Mouse (Mus musculus): ENCODE results near the gene Abhd2. TPM values are rescaled to one million over a fixed set of nuclear protein-coding genes. Genes with fewer than 3 reads are reported as not detected.
A peak's percentile ranks its signal among the peaks of the same experiment; 100 is the strongest.

The Abhd2 gene
- polyA plus RNA-seq, 1 experiment from 2014 or later: 49.3 TPM

- H3K36me3 ChIP-seq (replicated peaks; ENCODE audit: insufficient read depth, low read length): peaks cover 10% of the 10 kb centered on the region; the same call in 1 of the 2 replicates
- H3K27ac ChIP-seq (ENCODE audit: low read depth): no peak overlapping the region
- 50% methylated on average over 14 of the region's 14 CpGs for WGBS (ENCODE audit: insufficient replicate concordance)
- no peak overlapping the region for H3K4me3 ChIP-seq (ENCODE audit: low read depth, low read length)
- H3K9me3 ChIP-seq (ENCODE audit: low read length): no peaks in the 10 kb centered on the region
- H3K4me1 ChIP-seq (ENCODE audit: insufficient read depth): peaks cover 56% of the 10 kb centered on the region
- TF ChIP-seq CTCF (IDR thresholded peaks at IDR 0.05; ENCODE audit: low read depth): no peak
- peak; percentile 85 for TF ChIP-seq EP300 (IDR thresholded peaks at IDR 0.05; ENCODE audit: low read depth)
- peak; percentile 57 for ATAC-seq
- H3K4me2 ChIP-seq (ENCODE audit: low read depth, low read length): peak overlapping the region; percentile 13
- no peak overlapping the region for H3K9ac ChIP-seq (replicated peaks)
- H3K27me3 ChIP-seq (ENCODE audit: insufficient read depth, low read length): no peaks in the 10 kb centered on the region
- no peak for DNase-seq
These were observed 11.3 kb downstream of the Abhd2 start for GRCm38 (mm10) chr7:79284160-79284888.

- TF ChIP-seq EP300 (IDR thresholded peaks at IDR 0.05; ENCODE audit: low read depth) (no peak), CTCF (IDR thresholded peaks at IDR 0.05; ENCODE audit: low read depth) (no peak)
- Histone ChIP-seq H3K27ac (ENCODE audit: low read depth) (no peak overlapping the region), H3K4me3 (ENCODE audit: low read depth, low read length) (no peak overlapping the region), H3K4me1 (ENCODE audit: insufficient read depth) (peaks cover 51% of the 10 kb centered on the region), H3K27me3 (ENCODE audit: insufficient read depth, low read length) (no peaks in the 10 kb centered on the region), H3K9ac (replicated peaks) (no peak overlapping the region), H3K36me3 (replicated peaks; ENCODE audit: insufficient read depth, low read length) (peaks cover 10% of the 10 kb centered on the region; the same call in 1 of the 2 replicates), H3K4me2 (ENCODE audit: low read depth, low read length) (peak overlapping the region; percentile 13; the same call in 1 of the 2 replicates), H3K9me3 (ENCODE audit: low read length) (no peaks in the 10 kb centered on the region)
- no peak for ATAC-seq
- WGBS (ENCODE audit: insufficient replicate concordance): 78% methylated on average over 8 of the region's 8 CpGs
- DNase-seq: no peak
These were observed 11.9 kb downstream of the Abhd2 start for GRCm38 (mm10) chr7:79284889-79285280.

- DNase-seq (no peak), ATAC-seq (no peak)
- no peaks in the 10 kb centered on the region for H3K9me3 ChIP-seq (ENCODE audit: low read length)
- peaks cover 49% of the 10 kb centered on the region for H3K4me1 ChIP-seq (ENCODE audit: insufficient read depth)
- H3K27me3 ChIP-seq (ENCODE audit: insufficient read depth, low read length): no peaks in the 10 kb centered on the region
- H3K36me3 ChIP-seq (replicated peaks; ENCODE audit: insufficient read depth, low read length): peaks cover 10% of the 10 kb centered on the region; the same call in 1 of the 2 replicates
- H3K4me3 ChIP-seq (ENCODE audit: low read depth, low read length): no peak overlapping the region
- TF ChIP-seq EP300 (IDR thresholded peaks at IDR 0.05; ENCODE audit: low read depth): no peak
- no peak for TF ChIP-seq CTCF (IDR thresholded peaks at IDR 0.05; ENCODE audit: low read depth)
- H3K9ac ChIP-seq (replicated peaks): no peak overlapping the region
- 86% methylated on average over 13 of the region's 13 CpGs for WGBS (ENCODE audit: insufficient replicate concordance)
- no peak overlapping the region for H3K27ac ChIP-seq (ENCODE audit: low read depth)
- no peak overlapping the region for H3K4me2 ChIP-seq (ENCODE audit: low read depth, low read length)
These were observed 12.4 kb downstream of the Abhd2 start for GRCm38 (mm10) chr7:79285408-79285807.

- Histone ChIP-seq H3K27me3 (ENCODE audit: insufficient read depth, low read length) (no peaks in the 10 kb centered on the region), H3K4me1 (ENCODE audit: insufficient read depth) (peaks cover 42% of the 10 kb centered on the region), H3K4me3 (ENCODE audit: low read depth, low read length) (no peak overlapping the region), H3K27ac (ENCODE audit: low read depth) (no peak overlapping the region), H3K36me3 (replicated peaks; ENCODE audit: insufficient read depth, low read length) (peaks cover 10% of the 10 kb centered on the region; the same call in 1 of the 2 replicates), H3K4me2 (ENCODE audit: low read depth, low read length) (no peak overlapping the region), H3K9ac (replicated peaks) (no peak overlapping the region), H3K9me3 (ENCODE audit: low read length) (no peaks in the 10 kb centered on the region)
- ATAC-seq (0 out of 2 replicates have a peak, but pooled peaks have one; percentile 14), DNase-seq (no peak)
- 80% methylated on average over 6 of the region's 6 CpGs for WGBS (ENCODE audit: insufficient replicate concordance)
- TF ChIP-seq EP300 (IDR thresholded peaks at IDR 0.05; ENCODE audit: low read depth): no peak
- TF ChIP-seq CTCF (IDR thresholded peaks at IDR 0.05; ENCODE audit: low read depth): no peak
These were observed 14.2 kb downstream of the Abhd2 start for GRCm38 (mm10) chr7:79287226-79287625.

- TF ChIP-seq CTCF (IDR thresholded peaks at IDR 0.05; ENCODE audit: low read depth): no peak
- TF ChIP-seq EP300 (IDR thresholded peaks at IDR 0.05; ENCODE audit: low read depth): no peak
- Histone ChIP-seq H3K4me2 (ENCODE audit: low read depth, low read length) (no peak overlapping the region), H3K4me3 (ENCODE audit: low read depth, low read length) (no peak overlapping the region), H3K4me1 (ENCODE audit: insufficient read depth) (peaks cover 37% of the 10 kb centered on the region), H3K9me3 (ENCODE audit: low read length) (no peaks in the 10 kb centered on the region), H3K27me3 (ENCODE audit: insufficient read depth, low read length) (no peaks in the 10 kb centered on the region), H3K27ac (ENCODE audit: low read depth) (no peak overlapping the region), H3K9ac (replicated peaks) (no peak overlapping the region), H3K36me3 (replicated peaks; ENCODE audit: insufficient read depth, low read length) (peaks cover 4% of the 10 kb centered on the region; the same call in 1 of the 2 replicates)
- DNase-seq (no peak), ATAC-seq (no peak)
- 72% methylated on average over 8 of the region's 8 CpGs for WGBS (ENCODE audit: insufficient replicate concordance)
These were observed 14.9 kb downstream of the Abhd2 start for GRCm38 (mm10) chr7:79287928-79288327.

GRCm38 (mm10) chr7:79288422-79288821 lies 15.4 kb downstream of the Abhd2 start:
- Histone ChIP-seq H3K4me2 (ENCODE audit: low read depth, low read length) (no peak overlapping the region), H3K27me3 (ENCODE audit: insufficient read depth, low read length) (no peaks in the 10 kb centered on the region), H3K4me1 (ENCODE audit: insufficient read depth) (peaks cover 32% of the 10 kb centered on the region), H3K4me3 (ENCODE audit: low read depth, low read length) (no peak overlapping the region), H3K36me3 (replicated peaks; ENCODE audit: insufficient read depth, low read length) (0 out of 2 replicates have a peak, but pooled peaks cover 2% of the 10 kb centered on the region), H3K27ac (ENCODE audit: low read depth) (no peak overlapping the region), H3K9me3 (ENCODE audit: low read length) (no peaks in the 10 kb centered on the region), H3K9ac (replicated peaks) (no peak overlapping the region)
- WGBS (ENCODE audit: insufficient replicate concordance): 92% methylated on average over 5 of the region's 5 CpGs
- ATAC-seq (no peak), DNase-seq (no peak)
- TF ChIP-seq CTCF (IDR thresholded peaks at IDR 0.05; ENCODE audit: low read depth) (no peak), EP300 (IDR thresholded peaks at IDR 0.05; ENCODE audit: low read depth) (no peak)

Measured in liver, postnatal 0 days (tissue).